Mouse (Mus musculus) heart, embryonic 16.5 days (tissue): Measurements from ENCODE around the gene Tub. TPM values are rescaled to one million over a fixed set of nuclear protein-coding genes. Genes with fewer than 3 reads are reported as not detected.
A peak's percentile ranks its signal among the peaks of the same experiment; 100 is the strongest.

ENCODE experiments used
- ATAC-seq: fragments of 200-750 bp; cut with Nextera tagmentation; replicated peaks from 2 replicates; pipeline ENCODE4 v1.8.0; 2017; ENCODE audit warnings: moderate number of reproducible peaks; ENCODE audit not compliant: insufficient read depth, low FRiP score; ENCODE audit errors: extremely low read depth
- H3K27ac ChIP-seq: fragments of 300-500 bp; sonication (generic); 2 replicates; pipeline ENCODE4 v1.5.1; 2014; ENCODE audit warnings: mild to moderate bottlenecking, low read length, control low read depth, moderate library complexity
- H3K27me3 ChIP-seq: fragments of 300-500 bp; sonication (generic); 2 replicates; pipeline ENCODE4 v1.6.1; 2014; ENCODE audit warnings: low read length, mixed read lengths; ENCODE audit not compliant: control insufficient read depth, insufficient read depth
- H3K36me3 ChIP-seq: fragments of 300-500 bp; sonication (generic); 2 replicates; pipeline ENCODE4 v1.6.1; 2014; ENCODE audit not compliant: control insufficient read depth, insufficient read depth
- H3K4me1 ChIP-seq: fragments of 300-500 bp; sonication (generic); 2 replicates; pipeline ENCODE4 v1.6.1; 2014; ENCODE audit warnings: low read length, mixed read lengths; ENCODE audit not compliant: control insufficient read depth, insufficient read depth
- H3K4me2 ChIP-seq: fragments of 300-500 bp; sonication (generic); 2 replicates; pipeline ENCODE4 v1.6.1; 2014; ENCODE audit warnings: low read depth, mild to moderate bottlenecking, control low read depth, low read length
- H3K4me3 ChIP-seq: fragments of 300-500 bp; sonication (generic); 2 replicates; pipeline ENCODE4 v1.5.1; 2014; ENCODE audit warnings: mild to moderate bottlenecking, control low read depth, low read length
- H3K9ac ChIP-seq: fragments of 300-500 bp; sonication (generic); 2 replicates; pipeline ENCODE4 v1.6.1; 2014; ENCODE audit warnings: low read length, control low read depth
- H3K9me3 ChIP-seq: fragments of 300-500 bp; sonication (generic); replicated peaks from 2 replicates; pipeline ENCODE4 v1.6.1; 2016; ENCODE audit warnings: low read length; ENCODE audit not compliant: control insufficient read depth
- WGBS: fragments of 180-500 bp; shearing (Covaris S2); extraction: QIAGEN DNeasy Blood & Tissue Kit; methylation state at CpG from one replicate; pipeline ENCODE4 v1.1.7; 2014; 5-methylcytosine and 5-hydroxymethylcytosine counted together
- polyA plus RNA-seq: library from polyadenylated mRNA; unstranded; fragments of >200 nt; fragmentation: Nextera tagmentation; extraction: Ambion mirVana; gene quantifications from 2 replicates; pipeline ENCODE4 v1.2.1, GENCODE M21; 2015

The Tub gene
- polyA plus RNA-seq, 1 experiment from 2014 or later, result 0.76 TPM

- 40% methylated on average over 2 of the region's 2 CpGs for WGBS
- Histone ChIP-seq H3K9me3 (no peaks in the 10 kb centered on the region), H3K36me3 (no peaks in the 10 kb centered on the region), H3K4me3 (no peak overlapping the region), H3K9ac (no peak overlapping the region), H3K27ac (no peak overlapping the region), H3K27me3 (peaks cover 7% of the 10 kb centered on the region; the same call in 1 of the 2 replicates), H3K4me2 (no peak overlapping the region), H3K4me1 (no peaks in the 10 kb centered on the region)
- no peak for ATAC-seq
Measured at GRCm38 (mm10) chr7:108965968-108966367, 15.8 kb downstream of the Tub start.

DNA sequence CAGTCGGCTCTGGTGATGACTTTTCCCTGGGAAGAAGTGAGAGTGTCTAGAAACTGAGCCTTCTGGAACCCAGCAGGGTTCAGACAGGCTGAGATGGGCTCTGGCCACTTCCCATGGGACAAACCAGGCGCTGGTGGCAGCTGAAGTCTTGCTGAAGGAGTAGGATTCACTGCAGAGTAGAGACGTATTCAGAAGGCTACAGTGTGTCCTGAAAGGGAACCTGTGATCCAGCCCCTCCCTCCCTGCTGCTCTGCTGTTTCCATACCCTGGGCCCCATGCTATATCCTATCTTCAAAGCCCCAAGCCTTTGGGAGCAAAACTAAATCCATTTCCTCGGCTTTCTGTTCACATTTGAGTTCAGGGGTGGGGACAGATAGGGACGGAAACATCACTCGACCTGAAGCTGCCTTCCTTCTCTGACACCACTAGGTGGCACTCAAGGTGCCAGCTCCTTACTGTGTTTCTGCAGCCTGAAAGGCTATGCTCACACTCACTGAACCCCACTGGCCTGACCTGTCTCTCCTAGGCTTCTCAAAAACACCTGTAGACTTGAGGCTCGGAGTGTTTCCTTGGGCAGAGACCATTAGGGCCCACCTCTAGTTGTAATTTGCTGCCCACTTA is 16.7 kb downstream of the Tub start:
- ATAC-seq, result no peak
- H3K4me3 ChIP-seq, result no peak overlapping the region
- H3K9ac ChIP-seq, result no peak overlapping the region
- 26% methylated on average over 7 of the region's 7 CpGs for WGBS
- H3K36me3 ChIP-seq, result no peaks in the 10 kb centered on the region
- peaks cover 8% of the 10 kb centered on the region; the same call in 1 of the 2 replicates for H3K27me3 ChIP-seq
- no peak overlapping the region for H3K4me2 ChIP-seq
- H3K9me3 ChIP-seq, result no peaks in the 10 kb centered on the region
- no peaks in the 10 kb centered on the region for H3K4me1 ChIP-seq
- no peak overlapping the region for H3K27ac ChIP-seq

DNA sequence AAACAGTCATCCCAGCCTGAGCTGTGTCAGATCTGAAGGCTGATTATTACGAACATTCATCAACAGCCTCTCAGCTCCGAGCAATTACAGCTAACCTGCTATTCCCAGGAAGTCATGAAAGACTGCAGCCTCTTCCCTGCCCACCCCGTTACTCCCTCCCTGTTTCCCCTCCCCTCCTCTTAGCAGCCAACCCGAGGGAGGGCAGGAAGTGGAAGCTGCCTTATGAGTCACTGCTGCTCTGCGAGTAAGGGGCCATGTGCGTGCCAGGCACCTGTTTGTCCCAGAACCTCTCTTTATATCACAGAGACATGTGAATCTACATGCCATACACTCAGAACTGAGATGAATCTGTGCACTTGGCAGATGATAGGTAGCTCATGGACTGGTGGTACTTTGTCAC is 18.1 kb downstream of the Tub start:
- no peak for ATAC-seq
- WGBS, result 34% methylated on average over 6 of the region's 6 CpGs
- Histone ChIP-seq H3K4me2 (no peak overlapping the region), H3K4me1 (no peaks in the 10 kb centered on the region), H3K27ac (no peak overlapping the region), H3K4me3 (no peak overlapping the region), H3K9me3 (no peaks in the 10 kb centered on the region), H3K27me3 (peaks cover 5% of the 10 kb centered on the region; the same call in 1 of the 2 replicates), H3K36me3 (no peaks in the 10 kb centered on the region), H3K9ac (no peak overlapping the region)

DNA sequence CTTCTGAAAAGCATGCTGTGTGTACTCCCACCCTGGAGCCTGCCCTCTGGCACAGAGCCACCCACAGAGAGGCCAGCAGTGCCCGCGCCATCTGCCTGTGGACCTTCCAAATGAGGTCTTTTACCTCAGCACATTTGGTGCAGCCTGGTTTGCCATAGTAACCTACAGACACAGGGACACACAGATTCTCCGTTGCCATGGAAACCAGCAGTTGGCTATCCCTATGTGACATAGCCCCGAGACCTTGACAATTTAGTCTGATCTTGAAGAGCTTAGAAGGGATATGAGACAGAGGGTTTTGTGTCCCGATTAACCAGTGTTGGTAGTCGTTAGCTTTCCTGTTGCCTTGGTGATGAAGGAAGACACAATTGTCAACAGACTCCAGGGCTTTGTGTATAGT is 22.1 kb downstream of the Tub start:
- H3K27me3 ChIP-seq, result 0 out of 2 replicates have a peak, but pooled peaks cover 5% of the 10 kb centered on the region
- H3K4me1 ChIP-seq, result no peaks in the 10 kb centered on the region
- H3K27ac ChIP-seq, result no peak overlapping the region
- no peak overlapping the region for H3K4me2 ChIP-seq
- no peaks in the 10 kb centered on the region for H3K36me3 ChIP-seq
- H3K4me3 ChIP-seq, result no peak overlapping the region
- H3K9ac ChIP-seq, result no peak overlapping the region
- WGBS, result 63% methylated on average over 6 of the region's 6 CpGs
- ATAC-seq, result no peak
- no peaks in the 10 kb centered on the region for H3K9me3 ChIP-seq

DNA sequence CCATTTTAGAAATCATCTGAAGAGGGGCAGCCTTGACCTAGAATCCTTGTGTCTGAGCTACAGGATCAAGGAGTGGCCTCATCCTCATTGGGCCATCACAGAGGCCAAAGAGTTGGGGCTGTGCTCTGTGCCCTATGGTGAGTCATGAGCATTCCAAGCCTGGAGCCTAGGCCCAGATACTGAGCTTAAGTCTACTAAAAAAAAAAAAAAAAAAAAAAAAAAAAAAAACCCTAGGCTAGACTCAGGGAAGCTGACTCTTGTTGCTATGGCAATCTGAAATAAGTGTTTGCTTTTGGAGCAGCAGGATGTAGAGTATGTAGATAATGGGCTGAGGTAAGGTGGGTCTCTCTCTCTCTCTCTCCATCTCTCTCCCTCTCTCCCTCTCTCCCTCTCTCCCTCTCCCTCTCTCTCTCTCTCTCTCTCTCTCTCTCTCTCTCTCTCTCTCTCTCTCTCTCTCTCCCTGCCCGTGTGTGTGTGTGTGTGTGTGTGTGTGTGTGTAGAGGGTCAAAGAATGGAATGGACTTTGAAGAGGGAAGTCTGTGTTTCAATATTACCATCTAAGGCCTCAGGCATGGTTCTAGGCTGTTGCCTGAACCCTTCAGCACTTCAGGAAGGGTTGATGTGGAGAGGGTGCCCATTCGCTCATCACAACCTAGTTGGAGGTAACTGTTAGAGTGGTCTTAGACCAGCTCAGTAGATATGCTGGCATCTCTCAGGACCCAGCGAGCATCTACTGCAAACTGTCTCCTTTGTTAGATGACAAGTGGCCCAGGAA is 36.0 kb downstream of the Tub start:
- Histone ChIP-seq H3K4me2 (no peak overlapping the region), H3K27ac (no peak overlapping the region), H3K4me1 (no peaks in the 10 kb centered on the region), H3K9ac (no peak overlapping the region), H3K27me3 (no peaks in the 10 kb centered on the region), H3K36me3 (no peaks in the 10 kb centered on the region), H3K9me3 (no peaks in the 10 kb centered on the region), H3K4me3 (no peak overlapping the region)
- no peak for ATAC-seq
- WGBS, result 73% methylated on average over 2 of the region's 3 CpGs

GRCm38 (mm10) chr7:108991207-108991606 is 41.1 kb downstream of the Tub start:
- 0 out of 2 replicates have a peak, but pooled peaks cover 3% of the 10 kb centered on the region for H3K27me3 ChIP-seq
- H3K36me3 ChIP-seq, result no peaks in the 10 kb centered on the region
- H3K9ac ChIP-seq, result no peak overlapping the region
- no peaks in the 10 kb centered on the region for H3K9me3 ChIP-seq
- no peak for ATAC-seq
- H3K4me3 ChIP-seq, result no peak overlapping the region
- H3K4me2 ChIP-seq, result no peak overlapping the region
- WGBS, result 75% methylated on average over 9 of the region's 9 CpGs
- H3K4me1 ChIP-seq, result no peaks in the 10 kb centered on the region
- no peak overlapping the region for H3K27ac ChIP-seq

DNA sequence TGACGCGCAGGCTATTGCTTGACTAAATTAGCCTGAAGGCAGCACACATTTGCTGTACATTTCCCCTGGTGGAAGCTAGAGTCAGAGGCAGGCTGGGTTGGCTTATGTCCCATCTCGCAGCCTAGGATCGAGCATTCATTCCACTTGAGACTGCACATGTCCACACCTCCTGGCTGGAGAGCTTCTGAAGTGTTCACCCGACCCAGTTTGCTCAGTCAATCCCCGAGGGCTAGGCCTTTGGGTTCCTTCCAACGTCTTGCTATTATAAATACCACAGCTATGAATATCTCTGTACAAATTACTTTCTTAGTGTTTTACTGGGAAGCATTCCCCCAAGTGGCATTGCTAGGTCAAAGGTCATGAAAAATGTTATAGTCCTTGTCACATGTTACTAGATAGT is 43.1 kb downstream of the Tub start:
- Histone ChIP-seq H3K36me3 (no peaks in the 10 kb centered on the region), H3K27me3 (0 out of 2 replicates have a peak, but pooled peaks cover 3% of the 10 kb centered on the region), H3K4me1 (no peaks in the 10 kb centered on the region), H3K27ac (no peak overlapping the region), H3K4me3 (no peak overlapping the region), H3K9ac (no peak overlapping the region), H3K9me3 (no peaks in the 10 kb centered on the region), H3K4me2 (no peak overlapping the region)
- 36% methylated on average over 7 of the region's 7 CpGs for WGBS
- ATAC-seq, result peak; percentile 65; the same call in 1 of the 2 replicates

- no peak overlapping the region for H3K4me3 ChIP-seq
- H3K4me2 ChIP-seq, result no peak overlapping the region
- WGBS, result 82% methylated on average over 3 of the region's 3 CpGs
- no peak overlapping the region for H3K27ac ChIP-seq
- no peak for ATAC-seq
- no peaks in the 10 kb centered on the region for H3K9me3 ChIP-seq
- H3K27me3 ChIP-seq, result 0 out of 2 replicates have a peak, but pooled peaks cover 3% of the 10 kb centered on the region
- H3K9ac ChIP-seq, result no peak overlapping the region
- H3K36me3 ChIP-seq, result no peaks in the 10 kb centered on the region
- H3K4me1 ChIP-seq, result no peaks in the 10 kb centered on the region
Measured at GRCm38 (mm10) chr7:108993881-108994291, 43.7 kb downstream of the Tub start.

DNA sequence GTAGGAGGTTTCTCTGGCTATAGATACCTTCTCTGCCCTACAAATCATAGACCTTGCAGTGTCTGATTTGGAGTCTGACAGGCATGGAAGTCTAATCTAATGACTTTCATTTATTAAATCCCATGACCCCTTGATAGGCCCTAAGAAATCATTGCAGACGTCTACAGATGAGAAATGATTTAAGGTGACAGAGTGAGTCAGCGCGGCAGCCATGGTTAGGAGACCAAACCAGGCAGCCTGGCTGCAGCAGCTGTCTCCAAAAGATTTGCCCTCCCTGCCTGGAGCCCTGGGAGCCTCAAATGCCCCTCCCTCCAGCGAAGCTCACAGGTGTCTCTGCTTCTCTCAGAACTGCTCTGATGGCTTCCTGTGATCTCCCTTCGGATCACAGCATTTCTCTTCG is 46.0 kb downstream of the Tub start:
- H3K27me3 ChIP-seq, result 0 out of 2 replicates have a peak, but pooled peaks cover 3% of the 10 kb centered on the region
- WGBS, result 75% methylated on average over 6 of the region's 6 CpGs
- H3K4me3 ChIP-seq, result no peak overlapping the region
- no peaks in the 10 kb centered on the region for H3K4me1 ChIP-seq
- no peak overlapping the region for H3K4me2 ChIP-seq
- no peak overlapping the region for H3K27ac ChIP-seq
- ATAC-seq, result no peak
- H3K9ac ChIP-seq, result no peak overlapping the region
- no peaks in the 10 kb centered on the region for H3K9me3 ChIP-seq
- H3K36me3 ChIP-seq, result no peaks in the 10 kb centered on the region
